Mouse (Mus musculus): ENCODE results near the gene Igf1r. TPM values are rescaled to one million over a fixed set of nuclear protein-coding genes. Genes with fewer than 3 reads are reported as not detected.

Igf1r gene
- polyA plus RNA-seq, 1 experiment from 2014 or later, result 15.9 TPM

- no peaks in the 10 kb centered on the region for H3K27me3 ChIP-seq (replicated peaks; ENCODE audit: insufficient read depth, low read length)
- no peak overlapping the region for H3K27ac ChIP-seq (ENCODE audit: low read length)
- H3K4me1 ChIP-seq (ENCODE audit: insufficient read depth, low read depth, low read length), result peaks cover 6% of the 10 kb centered on the region; the same call in 1 of the 2 replicates
- no peaks in the 10 kb centered on the region for H3K9me3 ChIP-seq (ENCODE audit: low read length)
- DNase-seq (ENCODE audit: low spot score), result no peak
- no peaks in the 10 kb centered on the region for H3K36me3 ChIP-seq (ENCODE audit: insufficient read depth, low read length)
- 48% methylated on average over 5 of the region's 5 CpGs for WGBS
- H3K9ac ChIP-seq (replicated peaks; ENCODE audit: low read depth), result no peak overlapping the region
- no peak for TF ChIP-seq CTCF (IDR thresholded peaks at IDR 0.05)
- TF ChIP-seq EP300 (IDR thresholded peaks at IDR 0.05), result no peak
- ATAC-seq, result no peak
- no peak overlapping the region for H3K4me2 ChIP-seq (replicated peaks; ENCODE audit: low read depth, low read length)
- H3K4me3 ChIP-seq (ENCODE audit: low read depth, low read length), result no peak overlapping the region
These were observed 167.0 kb downstream of the Igf1r start for GRCm38 (mm10) chr7:68119605-68120004.

GRCm38 (mm10) chr7:68122418-68122817 is 169.8 kb downstream of the Igf1r start:
- Histone ChIP-seq H3K36me3 (ENCODE audit: insufficient read depth, low read length) (no peaks in the 10 kb centered on the region), H3K9me3 (ENCODE audit: low read length) (no peaks in the 10 kb centered on the region), H3K4me2 (replicated peaks; ENCODE audit: low read depth, low read length) (no peak overlapping the region), H3K27ac (ENCODE audit: low read length) (no peak overlapping the region), H3K4me3 (ENCODE audit: low read depth, low read length) (no peak overlapping the region), H3K9ac (replicated peaks; ENCODE audit: low read depth) (no peak overlapping the region), H3K4me1 (ENCODE audit: insufficient read depth, low read depth, low read length) (no peaks in the 10 kb centered on the region), H3K27me3 (replicated peaks; ENCODE audit: insufficient read depth, low read length) (no peaks in the 10 kb centered on the region)
- DNase-seq (ENCODE audit: low spot score) (no peak), ATAC-seq (no peak)
- no peak for TF ChIP-seq EP300 (IDR thresholded peaks at IDR 0.05)
- no peak for TF ChIP-seq CTCF (IDR thresholded peaks at IDR 0.05)
- 28% methylated on average over 3 of the region's 3 CpGs for WGBS

- DNase-seq (ENCODE audit: low spot score) (no peak), ATAC-seq (no peak)
- Histone ChIP-seq H3K27ac (ENCODE audit: low read length) (no peak overlapping the region), H3K4me1 (ENCODE audit: insufficient read depth, low read depth, low read length) (peaks cover 10% of the 10 kb centered on the region; the same call in 1 of the 2 replicates), H3K36me3 (ENCODE audit: insufficient read depth, low read length) (no peaks in the 10 kb centered on the region), H3K4me3 (ENCODE audit: low read depth, low read length) (no peak overlapping the region), H3K9ac (replicated peaks; ENCODE audit: low read depth) (no peak overlapping the region), H3K4me2 (replicated peaks; ENCODE audit: low read depth, low read length) (no peak overlapping the region), H3K9me3 (ENCODE audit: low read length) (no peaks in the 10 kb centered on the region), H3K27me3 (replicated peaks; ENCODE audit: insufficient read depth, low read length) (no peaks in the 10 kb centered on the region)
- 80% methylated on average over 2 of the region's 2 CpGs for WGBS
- no peak for TF ChIP-seq CTCF (IDR thresholded peaks at IDR 0.05)
- no peak for TF ChIP-seq EP300 (IDR thresholded peaks at IDR 0.05)
These were observed 172.7 kb downstream of the Igf1r start for GRCm38 (mm10) chr7:68125347-68125746.

GRCm38 (mm10) chr7:68127799-68128261 is 175.2 kb downstream of the Igf1r start:
- no peak overlapping the region for H3K27ac ChIP-seq (ENCODE audit: low read length)
- TF ChIP-seq CTCF (IDR thresholded peaks at IDR 0.05), result peak; percentile 80
- TF ChIP-seq EP300 (IDR thresholded peaks at IDR 0.05), result no peak
- ATAC-seq (peak; percentile 35), DNase-seq (ENCODE audit: low spot score) (peak; percentile 92)
- H3K9ac ChIP-seq (replicated peaks; ENCODE audit: low read depth), result no peak overlapping the region
- no peaks in the 10 kb centered on the region for H3K9me3 ChIP-seq (ENCODE audit: low read length)
- no peaks in the 10 kb centered on the region for H3K27me3 ChIP-seq (replicated peaks; ENCODE audit: insufficient read depth, low read length)
- no peaks in the 10 kb centered on the region for H3K36me3 ChIP-seq (ENCODE audit: insufficient read depth, low read length)
- no peak overlapping the region for H3K4me2 ChIP-seq (replicated peaks; ENCODE audit: low read depth, low read length)
- no peak overlapping the region for H3K4me3 ChIP-seq (ENCODE audit: low read depth, low read length)
- H3K4me1 ChIP-seq (ENCODE audit: insufficient read depth, low read depth, low read length), result peaks cover 19% of the 10 kb centered on the region; the same call in 1 of the 2 replicates
- 27% methylated on average over 6 of the region's 6 CpGs for WGBS

GRCm38 (mm10) chr7:68128271-68128674 is 175.6 kb downstream of the Igf1r start:
- H3K4me3 ChIP-seq (ENCODE audit: low read depth, low read length), result no peak overlapping the region
- ATAC-seq, result no peak
- DNase-seq (ENCODE audit: low spot score), result peak; percentile 15
- H3K9me3 ChIP-seq (ENCODE audit: low read length), result no peaks in the 10 kb centered on the region
- H3K4me2 ChIP-seq (replicated peaks; ENCODE audit: low read depth, low read length), result peak overlapping the region; percentile 74
- peaks cover 19% of the 10 kb centered on the region; the same call in 1 of the 2 replicates for H3K4me1 ChIP-seq (ENCODE audit: insufficient read depth, low read depth, low read length)
- no peak overlapping the region for H3K9ac ChIP-seq (replicated peaks; ENCODE audit: low read depth)
- peak overlapping the region; percentile 86 for H3K27ac ChIP-seq (ENCODE audit: low read length)
- WGBS, result 12% methylated on average over 7 of the region's 7 CpGs
- no peaks in the 10 kb centered on the region for H3K36me3 ChIP-seq (ENCODE audit: insufficient read depth, low read length)
- H3K27me3 ChIP-seq (replicated peaks; ENCODE audit: insufficient read depth, low read length), result no peaks in the 10 kb centered on the region
- no peak for TF ChIP-seq EP300 (IDR thresholded peaks at IDR 0.05)
- TF ChIP-seq CTCF (IDR thresholded peaks at IDR 0.05), result no peak

- 0% methylated on average over 19 of the region's 19 CpGs for WGBS
- Histone ChIP-seq H3K4me2 (replicated peaks; ENCODE audit: low read depth, low read length) (peak overlapping the region; percentile 74), H3K9ac (replicated peaks; ENCODE audit: low read depth) (peak overlapping the region; percentile 39), H3K27me3 (replicated peaks; ENCODE audit: insufficient read depth, low read length) (no peaks in the 10 kb centered on the region), H3K4me1 (ENCODE audit: insufficient read depth, low read depth, low read length) (peaks cover 19% of the 10 kb centered on the region; the same call in 1 of the 2 replicates), H3K9me3 (ENCODE audit: low read length) (no peaks in the 10 kb centered on the region), H3K36me3 (ENCODE audit: insufficient read depth, low read length) (no peaks in the 10 kb centered on the region), H3K4me3 (ENCODE audit: low read depth, low read length) (peak overlapping the region; percentile 60), H3K27ac (ENCODE audit: low read length) (peak overlapping the region; percentile 86)
- no peak for TF ChIP-seq CTCF (IDR thresholded peaks at IDR 0.05)
- peak; percentile 67 for TF ChIP-seq EP300 (IDR thresholded peaks at IDR 0.05)
- DNase-seq (ENCODE audit: low spot score), result peak; percentile 97
- ATAC-seq, result peak; percentile 93
These were observed 176.5 kb downstream of the Igf1r start for GRCm38 (mm10) chr7:68129077-68129511.
